Comparison of ENCODE assay signal across 12 mouse cellular contexts in genomic region chr12:90027023-90027422, GRCm38 (mm10).
DNase-seq lines count a peak whose midpoint lies in the region; ATAC-seq and TF ChIP-seq lines count a peak whose summit lies in the region.
"Had no signal": no experiment of that assay in that cellular context is flagged by ENCODE, and none has a peak within 500 bp of the region (broad histone marks: within the 10 kb centered on the region; RNA-seq: fewer than 3 reads in every experiment).

No protein-coding gene starts in this region.

- ATAC-seq in cerebellum, adult (ENCODE audit: insufficient number of reproducible peaks, low FRiP score, low TSS enrichment), result peak; percentile 56; the same call in 1 of the 2 replicates
- 0 out of 2 replicates have a peak, but pooled peaks have one; percentile 34 for ATAC-seq in midbrain, embryonic 13.5 days
- ATAC-seq in megakaryocyte-erythroid progenitor cell, adult 5-6 weeks (replicated peaks; ENCODE audit: low FRiP score, low TSS enrichment, poor library complexity, severe bottlenecking), result no peak
- ATAC-seq: Patski had no signal

- no peak overlapping the region for H3K4me3 ChIP-seq in lung, adult 2 months (replicated peaks; ENCODE audit: extremely low read depth, low read depth, low read length)
- no peak overlapping the region for H3K4me3 ChIP-seq in midbrain, embryonic 13.5 days (replicated peaks)
- H3K4me3 ChIP-seq: hindbrain, embryonic 15.5 days; liver, embryonic 13.5 days had no signal

- no peaks in the 10 kb centered on the region for H3K27me3 ChIP-seq in midbrain, embryonic 13.5 days
- H3K27me3 ChIP-seq: hindbrain, embryonic 15.5 days; liver, embryonic 13.5 days; Patski had no signal

- H3K4me1 ChIP-seq in lung, adult 2 months (ENCODE audit: control insufficient read depth, insufficient read depth, low read length), result no peaks in the 10 kb centered on the region
- 0 out of 2 replicates have a peak, but pooled peaks cover 9% of the 10 kb centered on the region for H3K4me1 ChIP-seq in midbrain, embryonic 13.5 days (replicated peaks)
- H3K4me1 ChIP-seq: hindbrain, embryonic 15.5 days; liver, embryonic 13.5 days had no signal

- WGBS in lung, adult 2 months, result 50% methylated on average over 3 of the region's 3 CpGs
- WGBS in midbrain, embryonic 13.5 days, result 42% methylated on average over 3 of the region's 3 CpGs

- no peak overlapping the region for H3K9ac ChIP-seq in midbrain, embryonic 13.5 days (replicated peaks)
- H3K9ac ChIP-seq: hindbrain, embryonic 15.5 days; liver, embryonic 13.5 days had no signal

- no peak for TF ChIP-seq CTCF in lung, adult 2 months (IDR thresholded peaks at IDR 0.05; ENCODE audit: insufficient read depth, low read length)

- H3K9me3 ChIP-seq in midbrain, embryonic 13.5 days, result no peaks in the 10 kb centered on the region
- H3K9me3 ChIP-seq: hindbrain, embryonic 15.5 days; liver, embryonic 13.5 days had no signal

- no peak overlapping the region for H3K4me2 ChIP-seq in midbrain, embryonic 13.5 days (replicated peaks)
- H3K4me2 ChIP-seq: hindbrain, embryonic 15.5 days; liver, embryonic 13.5 days had no signal

- no peak overlapping the region for H3K27ac ChIP-seq in midbrain, embryonic 13.5 days
- H3K27ac ChIP-seq: hindbrain, embryonic 15.5 days; liver, embryonic 13.5 days had no signal

- no peak for TF ChIP-seq POLR2A in lung, adult 2 months (IDR thresholded peaks at IDR 0.05; ENCODE audit: borderline replicate concordance, extremely low read depth, low read depth, low read length)

- no peaks in the 10 kb centered on the region for H3K36me3 ChIP-seq in midbrain, embryonic 13.5 days
- H3K36me3 ChIP-seq: hindbrain, embryonic 15.5 days; liver, embryonic 13.5 days had no signal

- no peak for DNase-seq in cerebellum, postnatal 36 days
- peak; percentile 1 for DNase-seq in lung, postnatal 10 days
- DNase-seq in lung, adult 2 months, result no peak
- DNase-seq in cerebellum, postnatal 25 days, result peak; percentile 17 to 31
- DNase-seq in thymus, postnatal 4 days, result no peak
- DNase-seq: liver, embryonic 13.5 days; right cerebral cortex, postnatal 14 days had no signal

Comparison
In these comparisons a context has a peak if more than half of its experiments do, and no peak if none do; other contexts are left out.
1. DNase-seq: peak in lung, postnatal 10 days (single experiment) and cerebellum, postnatal 25 days (2 of 2); none in cerebellum, postnatal 36 days (0 of 2), lung, adult 2 months (single experiment) and thymus, postnatal 4 days (single experiment).